Mouse (Mus musculus) monocyte, adult 2 months (primary cell): Measurements from ENCODE around the gene Lgals4.

Experiments used
- DNase-seq, 2 experiments: peaks; one replicate each; pipeline ENCODE4 v3.0.0; 2022; ENCODE audit warnings: low spot score in 2 of 2, low read depth in 1 of 2

The Lgals4 gene

DNA sequence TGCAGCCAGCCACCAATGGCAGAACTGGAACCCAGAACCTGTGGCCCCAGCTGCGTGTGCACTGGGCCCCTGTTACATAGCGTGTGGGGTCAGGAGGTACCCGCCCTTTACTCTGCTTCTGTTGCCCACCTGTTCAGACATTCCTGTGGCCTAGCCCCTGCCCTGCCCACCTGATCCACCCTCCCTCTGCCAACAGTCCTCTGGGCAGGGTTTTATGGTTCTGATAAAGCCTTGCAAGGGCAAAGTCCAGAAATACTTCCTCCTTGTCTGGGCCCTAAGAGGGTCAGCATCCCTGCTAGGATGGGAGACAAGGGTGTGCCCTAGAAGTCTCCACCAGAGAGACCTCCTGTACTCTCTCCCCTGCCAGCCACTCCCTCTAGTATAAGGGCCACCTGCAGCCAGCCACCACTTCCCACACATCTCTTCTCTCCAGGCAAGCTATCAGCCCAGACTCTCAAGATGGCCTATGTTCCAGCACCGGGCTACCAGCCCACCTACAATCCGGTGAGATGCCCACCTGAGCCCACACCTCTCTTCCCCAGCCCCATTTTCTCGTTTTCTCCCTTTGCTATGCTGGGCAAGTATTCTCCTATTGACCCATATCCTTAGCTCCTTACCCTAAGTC, at the start of gene Lgals4:
Gene Lgals4, plus strand, starts transcription at position 132 of the 625 bp plus-strand sequence.
- no peak for DNase-seq

- no peak for DNase-seq
Measured at GRCm38 (mm10) chr7:28785161-28785560, 48.5 kb upstream of the Lgals4 start.

DNA sequence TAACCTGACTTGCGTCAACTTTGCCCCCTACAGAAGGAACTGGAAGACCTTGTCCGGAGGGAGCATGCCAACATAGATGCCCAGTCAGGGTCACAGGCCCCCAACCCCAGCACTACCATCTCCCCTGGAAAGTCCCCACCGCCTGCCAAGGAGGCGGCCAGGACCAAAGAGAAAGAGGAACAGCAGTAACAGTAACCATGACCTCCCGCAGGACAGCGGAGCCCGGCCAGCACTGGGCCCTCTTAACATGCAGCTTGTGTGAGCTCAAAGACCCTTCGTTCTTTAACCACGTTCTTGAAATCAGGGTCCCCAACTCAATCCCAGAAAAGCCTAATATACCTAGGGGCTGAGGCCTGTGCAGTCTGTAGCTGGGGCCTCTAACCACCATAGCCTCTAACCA, 45.8 kb upstream of the Lgals4 start:
- DNase-seq, result no peak

- DNase-seq, result no peak
Measured at GRCm38 (mm10) chr7:28788307-28789195, 45.1 kb upstream of the Lgals4 start, which contains the start of gene Rinl. TSS of gene Rinl (plus strand) at chr7:28788969.

GRCm38 (mm10) chr7:28789235-28789634, 44.4 kb upstream of the Lgals4 start:
- no peak for DNase-seq

DNA sequence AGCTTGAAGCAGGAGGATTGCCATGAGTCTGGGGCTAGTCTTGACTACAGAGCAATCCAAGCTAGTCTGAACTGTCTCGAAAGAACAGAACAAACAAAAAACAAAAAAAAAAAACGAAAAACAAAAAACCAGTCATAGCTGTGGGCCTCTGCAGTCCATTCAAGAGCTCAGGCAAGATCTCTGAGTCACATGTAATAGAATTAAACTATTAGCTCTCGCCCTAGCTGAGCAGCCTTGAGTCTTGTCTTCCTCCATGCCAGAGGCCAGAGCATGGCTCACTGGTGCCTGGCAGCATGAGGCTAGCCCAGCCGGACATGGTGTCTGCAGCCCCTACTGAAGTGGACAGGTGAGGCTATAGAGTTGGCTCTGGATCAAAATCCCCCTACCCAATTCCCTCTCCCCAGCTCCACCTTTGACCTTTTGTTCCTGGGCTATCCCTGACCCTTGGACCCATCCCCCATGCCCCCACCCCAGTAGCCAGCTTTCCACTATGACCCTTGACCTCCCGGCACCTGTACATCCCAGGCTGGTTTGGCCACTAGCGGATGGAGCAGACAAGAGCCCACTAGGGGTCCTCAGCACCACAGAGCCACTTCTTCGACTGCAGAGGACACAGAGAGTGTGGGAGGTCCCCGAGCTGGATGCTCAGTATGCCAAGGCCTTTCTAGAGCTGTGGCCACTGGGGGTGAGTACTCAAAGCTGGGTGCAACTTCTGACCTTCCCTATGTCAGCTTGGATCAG, 43.4 kb upstream of the Lgals4 start:
- no peak for DNase-seq

DNA sequence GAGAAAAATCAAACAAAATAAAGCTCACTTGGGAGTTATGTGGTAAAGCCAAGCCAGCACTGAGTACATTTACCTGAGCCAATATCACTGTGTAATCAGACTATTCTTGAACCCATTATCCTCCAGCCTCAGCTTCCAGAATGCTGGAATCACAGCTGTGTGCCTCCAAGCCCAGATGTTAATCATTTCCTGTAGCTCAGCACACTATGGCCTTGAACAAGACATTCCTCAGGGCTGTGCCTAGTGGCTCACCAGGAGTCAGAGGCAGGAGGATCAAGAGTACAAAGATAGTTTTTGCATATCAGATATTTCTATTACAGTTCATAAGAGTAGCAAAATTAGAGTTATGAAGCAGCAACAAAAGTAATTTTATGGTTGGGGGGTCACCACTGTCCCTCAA, 41.9 kb upstream of the Lgals4 start:
- DNase-seq, result no peak

- DNase-seq, result no peak
Measured at GRCm38 (mm10) chr7:28792391-28793185, 41.1 kb upstream of the Lgals4 start.

- no peak for DNase-seq
Measured at GRCm38 (mm10) chr7:28793834-28794233, 39.8 kb upstream of the Lgals4 start.

- DNase-seq, result no peak
Measured at GRCm38 (mm10) chr7:28794496-28794895, 39.2 kb upstream of the Lgals4 start.

DNA sequence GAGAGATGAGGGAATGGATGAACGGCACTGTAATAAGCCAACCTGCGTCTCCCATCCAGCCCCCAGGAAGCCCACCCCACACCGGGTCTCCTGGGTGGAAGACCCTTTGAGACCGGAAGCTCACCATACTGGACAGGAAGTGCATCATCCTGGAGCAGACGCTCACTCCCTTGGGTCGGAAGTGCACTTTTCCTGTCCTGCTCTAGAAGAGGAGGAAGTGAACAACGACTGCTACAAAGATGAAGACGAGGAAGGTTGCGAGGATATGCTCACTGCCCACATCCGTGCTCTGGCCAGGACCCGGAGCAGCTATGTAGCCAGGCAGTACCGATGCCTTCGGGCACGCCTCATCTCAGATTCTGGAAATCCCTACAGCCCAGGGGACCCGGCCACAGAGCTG, 37.8 kb upstream of the Lgals4 start:
- DNase-seq, result no peak

GRCm38 (mm10) chr7:28796562-28796975, 37.1 kb upstream of the Lgals4 start:
- DNase-seq, result peak; percentile 42 to 73

DNA sequence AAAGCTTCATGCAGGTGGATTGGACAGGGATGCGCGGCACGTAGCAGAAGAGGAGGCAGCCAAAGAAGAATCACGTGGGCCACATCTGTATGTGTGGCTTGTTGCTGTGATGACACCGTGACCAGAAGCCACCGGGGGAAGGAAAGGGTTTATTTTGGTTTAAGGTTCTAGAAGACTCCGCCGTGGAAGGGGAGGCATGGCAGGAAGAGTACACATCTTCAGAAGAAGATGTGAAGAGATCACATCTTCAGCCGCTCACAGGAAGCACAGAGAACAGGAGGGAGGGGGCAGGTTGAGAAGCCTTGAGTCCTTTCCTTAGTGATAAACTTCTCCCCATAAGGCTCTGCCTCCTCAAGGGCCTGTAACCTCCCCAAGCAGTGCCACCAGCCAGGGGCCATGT, 33.7 kb upstream of the Lgals4 start:
- DNase-seq, result no peak

- no peak for DNase-seq
Measured at GRCm38 (mm10) chr7:28801451-28801850, 32.2 kb upstream of the Lgals4 start.

DNA sequence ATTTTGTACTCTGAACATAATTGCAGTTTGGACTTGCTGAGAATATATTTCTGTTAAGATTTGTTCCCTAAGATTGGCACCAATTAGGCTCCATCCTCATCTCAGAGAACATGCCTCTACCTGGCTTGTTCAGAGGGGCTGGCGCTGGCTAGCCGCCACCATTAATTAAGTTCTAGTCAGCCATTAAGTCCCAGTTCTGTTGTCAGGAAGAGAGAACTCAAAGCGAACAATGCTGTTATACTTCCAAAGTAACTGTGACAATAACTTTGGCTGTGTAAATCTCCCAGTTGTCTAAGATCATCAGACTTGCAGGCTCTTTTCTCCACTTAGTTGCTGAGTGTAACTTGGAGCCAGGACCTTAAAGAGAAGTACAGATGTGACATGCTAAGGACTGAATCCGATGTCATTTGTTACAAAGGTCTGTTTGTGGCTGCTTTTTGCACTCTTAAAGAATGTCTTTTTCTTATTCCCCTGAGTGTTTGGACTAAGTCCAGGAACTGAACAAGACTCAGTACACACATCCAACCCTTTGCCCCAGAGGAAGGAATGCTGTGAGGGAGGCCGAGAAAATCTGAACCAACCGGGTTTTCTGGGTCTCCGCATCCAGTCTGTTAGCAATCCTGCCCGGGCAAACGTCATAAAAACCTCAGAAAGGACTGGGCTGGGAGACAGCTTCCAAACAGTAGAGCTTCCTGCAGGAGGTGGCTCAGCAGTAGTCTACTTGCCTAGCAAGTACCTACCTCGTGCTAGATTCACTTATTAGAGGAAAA, 31.6 kb upstream of the Lgals4 start:
- DNase-seq, result no peak

DNA sequence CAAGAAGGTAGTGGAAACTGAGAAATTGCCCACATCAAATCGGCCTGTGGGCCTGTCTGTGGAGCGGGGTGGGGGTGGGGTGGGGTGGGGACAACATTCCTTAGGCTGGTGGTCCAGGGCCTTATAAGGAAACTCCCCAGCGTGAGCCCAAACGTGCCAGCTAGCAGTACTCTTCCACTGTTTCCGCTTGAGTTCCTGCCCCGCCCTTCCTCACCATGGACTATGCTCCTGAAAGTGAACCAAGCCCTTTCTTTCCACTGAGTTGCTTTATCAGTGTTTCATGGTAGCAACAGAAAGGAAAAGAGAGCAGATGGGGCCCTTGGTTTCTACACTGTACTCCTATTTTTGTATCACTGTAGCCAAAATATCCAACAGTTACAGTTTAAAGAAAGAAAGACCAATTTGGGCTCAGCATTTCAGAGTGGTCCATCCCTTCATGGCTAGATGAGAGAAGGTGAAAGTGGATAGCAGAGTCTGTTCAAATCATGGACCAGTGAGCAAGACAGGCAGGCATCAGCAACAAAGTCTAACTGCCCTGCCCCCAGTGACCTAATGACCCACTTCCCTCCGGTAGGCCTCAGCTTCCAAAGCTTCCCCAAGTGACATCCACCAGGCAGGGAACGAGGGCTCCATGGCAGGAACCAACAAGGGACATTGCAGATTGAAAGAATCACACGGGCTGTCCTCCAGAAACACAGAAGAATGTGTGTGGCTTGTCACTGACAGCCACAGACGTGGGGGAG, 30.6 kb upstream of the Lgals4 start:
- no peak for DNase-seq

GRCm38 (mm10) chr7:28803756-28804155, 29.9 kb upstream of the Lgals4 start:
- no peak for DNase-seq

GRCm38 (mm10) chr7:28806869-28807268, 26.8 kb upstream of the Lgals4 start:
- DNase-seq, result no peak

- DNase-seq, result no peak
Measured at GRCm38 (mm10) chr7:28807641-28808220, 25.9 kb upstream of the Lgals4 start.
